Mouse (Mus musculus) MEL (cell line): ENCODE data around the gene Tgm4.

ENCODE experiments used
- CTCF ChIP-seq, 3 experiments: IDR thresholded peaks in 2 of 3; conservative IDR thresholded peaks in 1 of 3; 2 replicates each; pipeline ENCODE4 v1.5.1; 2011 to 2012; ENCODE audit warnings: low read length in 3 of 3, low read depth in 2 of 3, mild to moderate bottlenecking in 2 of 3, improper control_type of control experiment in 1 of 3, inconsistent platforms in 1 of 3, mixed read lengths in 1 of 3, moderate library complexity in 1 of 3; ENCODE audit not compliant: control insufficient read depth in 1 of 3, insufficient read depth in 1 of 3, poor library complexity in 1 of 3, severe bottlenecking in 1 of 3
- E2F4 ChIP-seq: IDR thresholded peaks from 2 replicates; pipeline ENCODE4 v1.6.1; 2011; ENCODE audit warnings: low read depth, low read length, improper control_type of control experiment, borderline replicate concordance
- GATA1 ChIP-seq: IDR thresholded peaks from 2 replicates; pipeline ENCODE4 v1.6.1; 2011; ENCODE audit warnings: low read depth, low read length, improper control_type of control experiment
- HCFC1 ChIP-seq: IDR thresholded peaks from 2 replicates; pipeline ENCODE4 v1.6.1; 2012; ENCODE audit warnings: low read depth, mild to moderate bottlenecking, inconsistent platforms, low read length, improper control_type of control experiment, moderate library complexity
- NELFE ChIP-seq: IDR thresholded peaks from 2 replicates; pipeline ENCODE4 v1.6.1; 2011; ENCODE audit warnings: low read depth, low read length, improper control_type of control experiment

GRCm38 (mm10) chr9:123104362-123104761 lies 69.8 kb downstream of the Tgm4 start:
- TF ChIP-seq CTCF (IDR thresholded peaks at IDR 0.05 in 2 of 3, conservative IDR thresholded peaks at IDR 0.05 in 1 of 3; ENCODE audit: control insufficient read depth in 1 of 3, insufficient read depth in 1 of 3, low read depth in 2 of 3, low read length in 3 of 3, poor library complexity in 1 of 3, severe bottlenecking in 1 of 3) = no peak
- TF ChIP-seq NELFE = no peak
- TF ChIP-seq GATA1 = no peak
- TF ChIP-seq E2F4 = no peak
- TF ChIP-seq HCFC1 = no peak
